In genomic region chr12:117771156-117771555, GRCm38 (mm10) we compare ENCODE assay signal across 16 mouse cellular contexts.
"Had no signal": no experiment of that assay in that cellular context is flagged by ENCODE, and none has a peak within 500 bp of the region (broad histone marks: within the 10 kb centered on the region; RNA-seq: fewer than 3 reads in every experiment).

No protein-coding gene starts in this region.

- H3K4me1 ChIP-seq: limb, embryonic 12.5 days; liver, embryonic 13.5 days; lung, embryonic 15.5 days; midbrain, embryonic 12.5 days; neural tube, embryonic 13.5 days had no signal

- H3K27ac ChIP-seq: limb, embryonic 12.5 days; liver, embryonic 13.5 days; lung, embryonic 15.5 days; macrophage; midbrain, embryonic 12.5 days; neural tube, embryonic 13.5 days had no signal

- H3K27me3 ChIP-seq: liver, embryonic 13.5 days; lung, embryonic 15.5 days had no signal

- H3K4me2 ChIP-seq: limb, embryonic 12.5 days; liver, embryonic 13.5 days; lung, embryonic 15.5 days; midbrain, embryonic 12.5 days; neural tube, embryonic 13.5 days had no signal

- H3K9ac ChIP-seq: limb, embryonic 12.5 days; liver, embryonic 13.5 days; liver, postnatal 0 days; lung, embryonic 15.5 days; midbrain, embryonic 12.5 days; neural tube, embryonic 13.5 days had no signal

- H3K9me3 ChIP-seq: limb, embryonic 12.5 days; liver, embryonic 13.5 days; lung, embryonic 15.5 days; midbrain, embryonic 12.5 days; neural tube, embryonic 13.5 days had no signal

- DNase-seq: kidney, adult 9 months; kidney, postnatal 10 days; layer of hippocampus, adult 9-11 months; liver; liver, embryonic 13.5 days; liver, postnatal 0 days; lung, postnatal 14 days; retina, postnatal 1 day; right cerebral cortex, postnatal 14 days; thymus, postnatal 4 days had no signal

- H3K4me3 ChIP-seq: limb, embryonic 12.5 days; liver, embryonic 13.5 days; lung, embryonic 15.5 days; midbrain, embryonic 12.5 days; neural tube, embryonic 13.5 days had no signal

- H3K36me3 ChIP-seq: limb, embryonic 12.5 days; liver, embryonic 13.5 days; lung, embryonic 15.5 days; midbrain, embryonic 12.5 days; neural tube, embryonic 13.5 days had no signal

- ATAC-seq: liver, postnatal 0 days; midbrain, embryonic 16.5 days had no signal
